Mouse (Mus musculus) brain, embryonic 14.5 days (tissue): ENCODE data around the gene Sspo.

Experiments
- CTCF ChIP-seq: fragments of 200-500 bp; IDR thresholded peaks from 2 replicates; pipeline ENCODE4 v1.5.1; 2012; ENCODE audit warnings: inconsistent platforms, mild to moderate bottlenecking, moderate library complexity, borderline replicate concordance; ENCODE audit not compliant: insufficient read depth, insufficient read length; ENCODE audit errors: extremely low read depth
- POLR2A ChIP-seq: fragments of 200-500 bp; IDR thresholded peaks from 2 replicates; pipeline ENCODE4 v1.6.1; 2012; ENCODE audit warnings: mild to moderate bottlenecking, inconsistent platforms, borderline replicate concordance; ENCODE audit not compliant: poor library complexity, insufficient read depth, insufficient read length, severe bottlenecking; ENCODE audit errors: extremely low read depth

DNA sequence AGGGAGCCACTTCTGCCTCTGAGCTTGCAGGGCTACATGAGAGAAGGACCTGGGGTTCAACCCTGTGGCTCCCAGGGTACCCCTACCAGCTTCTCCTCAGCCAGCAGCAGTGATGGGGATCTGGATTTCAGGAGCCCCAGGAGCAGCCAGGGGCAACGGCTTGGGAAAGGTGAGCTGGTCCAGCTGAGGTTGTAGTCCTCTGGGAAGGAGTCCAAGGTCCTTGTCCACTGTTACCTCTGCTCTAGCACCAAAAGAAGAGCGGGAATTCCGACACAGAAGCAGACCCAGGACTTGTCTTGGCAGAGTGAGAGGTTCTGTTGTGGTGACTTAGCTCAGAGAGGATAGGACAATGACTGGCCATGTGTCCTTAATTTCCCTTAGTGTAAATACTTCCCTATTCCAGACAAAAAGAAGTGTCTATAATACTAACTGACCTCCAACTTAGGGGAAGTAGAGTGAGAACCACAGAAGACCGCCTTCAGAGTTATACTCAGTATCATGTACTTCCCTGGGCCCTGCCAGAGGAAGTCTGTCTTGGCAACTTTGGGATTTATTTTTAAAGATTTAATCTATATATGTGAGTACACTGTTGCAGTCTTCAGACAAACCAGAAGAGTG, 38.2 kb upstream of the Sspo start:
- TF ChIP-seq CTCF (no peak), POLR2A (no peak)
